Mouse (Mus musculus): ENCODE measurements at regions not wholly inside any gene's neighbourhood (a gene's known extent, or its start where the extent isn't known, plus 50 kb on each side); places are given as distances from the start of the nearest gene placed in this dataset.

GRCm38 (mm10) chr13:110688796-110689195 lies 293.9 kb downstream of the Plk2 start:
- DNase-seq: no peak

- DNase-seq: peak; percentile 53
Observed at GRCm38 (mm10) chr13:110690501-110691255, 295.8 kb downstream of the Plk2 start.

GRCm38 (mm10) chr13:110692696-110693095 lies 297.9 kb downstream of the Plk2 start:
- DNase-seq: no peak

GRCm38 (mm10) chr13:110694876-110695275 lies 300.0 kb downstream of the Plk2 start:
- DNase-seq: no peak

- peak; percentile 5 for DNase-seq
Observed at GRCm38 (mm10) chr13:110696549-110696948, 301.7 kb downstream of the Plk2 start.

GRCm38 (mm10) chr13:110704261-110704660 lies 309.4 kb downstream of the Plk2 start:
- DNase-seq: no peak

- no peak for DNase-seq
Observed at GRCm38 (mm10) chr13:110710847-110711246, 316.0 kb downstream of the Plk2 start.

GRCm38 (mm10) chr13:110712527-110712926 lies 317.7 kb downstream of the Plk2 start:
- DNase-seq: no peak

GRCm38 (mm10) chr13:110722170-110722569 lies 327.3 kb downstream of the Plk2 start:
- no peak for DNase-seq

GRCm38 (mm10) chr13:110722752-110723151 lies 327.9 kb downstream of the Plk2 start:
- no peak for DNase-seq

GRCm38 (mm10) chr13:110724836-110725235 lies 330.0 kb downstream of the Plk2 start:
- no peak for DNase-seq

GRCm38 (mm10) chr13:110725821-110726220 lies 331.0 kb downstream of the Plk2 start:
- no peak for DNase-seq

- DNase-seq: no peak
Observed at GRCm38 (mm10) chr13:110735511-110735910, 340.7 kb downstream of the Plk2 start.

GRCm38 (mm10) chr13:110741576-110742206 lies 346.8 kb downstream of the Plk2 start:
- no peak for DNase-seq

- DNase-seq: peak; percentile 4
Observed at GRCm38 (mm10) chr13:110747223-110747868, 352.5 kb downstream of the Plk2 start.

- DNase-seq: no peak
Observed at GRCm38 (mm10) chr13:110752746-110753145, 357.9 kb downstream of the Plk2 start.

GRCm38 (mm10) chr13:110754548-110754947 lies 359.7 kb downstream of the Plk2 start:
- DNase-seq: no peak

GRCm38 (mm10) chr13:110756877-110757276 lies 362.0 kb downstream of the Plk2 start:
- DNase-seq: no peak

GRCm38 (mm10) chr13:110769210-110769609 lies 374.4 kb downstream of the Plk2 start:
- no peak for DNase-seq

- DNase-seq: no peak
Observed at GRCm38 (mm10) chr13:110775251-110775650, 380.4 kb downstream of the Plk2 start.

GRCm38 (mm10) chr13:110784162-110784785 lies 389.4 kb downstream of the Plk2 start:
- no peak for DNase-seq

GRCm38 (mm10) chr13:110784822-110785221 lies 390.0 kb downstream of the Plk2 start:
- DNase-seq: no peak

- no peak for DNase-seq
Observed at GRCm38 (mm10) chr13:110798313-110798712, 403.5 kb downstream of the Plk2 start.
